Mouse (Mus musculus) small intestine, adult 2 months (tissue): ENCODE results near the gene Gstm7.

ENCODE experiments used
- CTCF ChIP-seq: fragments of 200-500 bp; IDR thresholded peaks from 2 replicates; pipeline ENCODE4 v1.5.1; 2012; ENCODE audit warnings: low read depth, mild to moderate bottlenecking, control low read depth, inconsistent platforms, low read length, moderate library complexity, mixed read lengths; ENCODE audit not compliant: insufficient replicate concordance, insufficient read length; ENCODE audit errors: extremely low read depth
- POLR2A ChIP-seq: fragments of 200-500 bp; IDR thresholded peaks from 2 replicates; pipeline ENCODE4 v1.6.1; 2012; ENCODE audit warnings: low read depth, mild to moderate bottlenecking, control low read depth, inconsistent platforms, low read length, moderate library complexity

DNA sequence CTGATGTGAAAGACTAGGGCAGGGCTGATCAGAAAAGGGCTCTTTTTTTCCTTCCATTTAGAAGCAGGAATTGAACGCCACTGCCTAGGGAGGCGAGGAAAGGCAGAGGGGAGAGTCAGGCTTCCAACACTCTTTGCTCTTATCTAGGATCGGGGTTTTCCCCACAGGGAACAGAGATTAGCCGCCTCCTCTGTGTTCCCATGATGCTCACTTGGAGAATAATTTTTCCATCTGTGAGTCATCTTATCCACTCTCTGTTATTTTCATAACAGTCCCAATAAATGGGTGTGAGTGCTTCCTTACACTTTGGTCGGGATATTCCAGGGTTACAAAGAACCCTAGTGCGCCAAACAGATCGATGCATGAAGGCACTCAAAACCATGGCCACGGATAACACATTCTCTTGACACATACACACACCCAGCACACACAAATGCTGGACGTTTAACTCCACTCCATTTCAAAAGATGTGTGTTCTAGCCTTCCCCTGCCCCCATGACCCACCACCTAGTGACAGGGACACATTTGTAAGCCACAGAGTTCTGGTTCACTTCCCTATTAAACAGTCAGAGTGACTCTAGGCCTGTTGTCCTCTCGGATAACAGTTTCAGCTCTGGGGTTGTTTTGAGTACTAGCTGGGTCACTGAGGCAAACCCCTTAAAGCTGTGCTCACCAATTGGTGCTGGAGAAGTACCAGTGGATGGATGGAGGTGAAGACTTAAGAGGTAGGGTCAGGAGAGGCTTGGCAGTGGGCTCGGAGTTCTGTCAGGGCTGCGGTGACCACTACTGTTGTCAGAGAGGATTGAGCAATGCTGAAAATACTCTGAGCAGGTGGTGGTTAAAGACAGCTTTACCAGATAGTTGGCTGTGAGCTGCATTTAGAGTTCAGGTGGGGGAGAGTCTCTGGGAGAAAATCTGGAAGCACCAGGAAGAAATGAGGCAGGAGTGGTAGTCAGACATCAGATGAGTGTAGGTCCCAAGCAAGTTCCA lies 53.6 kb downstream of the Gstm7 start:
- TF ChIP-seq POLR2A (no peak; the same call in 1 of the 2 replicates), CTCF (no peak)
